Mouse (Mus musculus): ENCODE data around the gene Pex16. TPM values are rescaled to one million over a fixed set of nuclear protein-coding genes. Genes with fewer than 3 reads are reported as not detected.

Gene Pex16
- polyA plus RNA-seq, 1 experiment from 2014 or later, result 26.5 TPM

- Histone ChIP-seq H3K36me3 (peaks cover 90% of the 10 kb centered on the region), H3K4me2 (replicated peaks) (no peak overlapping the region), H3K4me1 (no peaks in the 10 kb centered on the region), H3K9me3 (no peaks in the 10 kb centered on the region), H3K27me3 (replicated peaks) (no peaks in the 10 kb centered on the region), H3K9ac (no peak overlapping the region), H3K27ac (no peak overlapping the region), H3K4me3 (no peak overlapping the region)
- no peak for ATAC-seq (ENCODE audit: low FRiP score, low read depth)
- WGBS, result 94% methylated on average over 10 of the region's 10 CpGs
These were observed 37.2 kb downstream of the Pex16 start for GRCm38 (mm10) chr2:92411705-92412104.

DNA sequence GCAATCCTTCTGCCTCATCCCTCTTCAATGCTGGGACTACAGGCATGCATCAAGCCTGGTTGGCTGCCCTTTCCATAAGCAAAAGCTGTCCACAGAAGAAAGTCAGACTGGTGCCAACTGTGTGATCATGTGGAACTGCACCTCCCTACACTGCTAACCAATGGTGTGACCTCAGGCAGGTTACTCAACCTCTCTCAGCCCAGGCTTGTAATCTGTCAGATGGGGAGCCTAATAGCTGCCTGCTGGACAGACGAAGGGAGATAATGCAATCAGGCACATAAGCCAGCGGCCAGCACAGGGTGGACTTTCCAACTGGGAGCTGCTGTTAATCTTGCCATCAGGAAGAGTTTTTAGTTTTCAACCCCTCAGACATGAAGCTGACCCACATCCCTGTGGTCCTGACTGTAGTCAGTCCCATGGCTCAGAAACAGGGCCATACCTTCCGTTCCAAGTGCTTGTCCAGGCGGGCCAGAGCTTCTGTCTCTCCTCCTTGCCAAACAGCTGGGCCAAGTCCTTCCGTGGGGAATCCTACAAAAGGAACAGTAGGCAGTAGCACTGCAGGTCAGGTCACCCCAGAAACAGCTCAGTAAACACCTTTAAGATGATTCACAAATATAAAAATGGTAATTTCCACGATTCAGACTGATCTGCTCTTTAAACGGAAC lies 47.4 kb downstream of the Pex16 start:
- Histone ChIP-seq H3K9me3 (no peaks in the 10 kb centered on the region), H3K27me3 (replicated peaks) (no peaks in the 10 kb centered on the region), H3K9ac (no peak overlapping the region), H3K4me3 (no peak overlapping the region), H3K4me1 (peaks cover 27% of the 10 kb centered on the region), H3K4me2 (replicated peaks) (no peak overlapping the region), H3K36me3 (peaks cover 72% of the 10 kb centered on the region), H3K27ac (no peak overlapping the region)
- no peak for ATAC-seq (ENCODE audit: low FRiP score, low read depth)
- 93% methylated on average over 7 of the region's 7 CpGs for WGBS

DNA sequence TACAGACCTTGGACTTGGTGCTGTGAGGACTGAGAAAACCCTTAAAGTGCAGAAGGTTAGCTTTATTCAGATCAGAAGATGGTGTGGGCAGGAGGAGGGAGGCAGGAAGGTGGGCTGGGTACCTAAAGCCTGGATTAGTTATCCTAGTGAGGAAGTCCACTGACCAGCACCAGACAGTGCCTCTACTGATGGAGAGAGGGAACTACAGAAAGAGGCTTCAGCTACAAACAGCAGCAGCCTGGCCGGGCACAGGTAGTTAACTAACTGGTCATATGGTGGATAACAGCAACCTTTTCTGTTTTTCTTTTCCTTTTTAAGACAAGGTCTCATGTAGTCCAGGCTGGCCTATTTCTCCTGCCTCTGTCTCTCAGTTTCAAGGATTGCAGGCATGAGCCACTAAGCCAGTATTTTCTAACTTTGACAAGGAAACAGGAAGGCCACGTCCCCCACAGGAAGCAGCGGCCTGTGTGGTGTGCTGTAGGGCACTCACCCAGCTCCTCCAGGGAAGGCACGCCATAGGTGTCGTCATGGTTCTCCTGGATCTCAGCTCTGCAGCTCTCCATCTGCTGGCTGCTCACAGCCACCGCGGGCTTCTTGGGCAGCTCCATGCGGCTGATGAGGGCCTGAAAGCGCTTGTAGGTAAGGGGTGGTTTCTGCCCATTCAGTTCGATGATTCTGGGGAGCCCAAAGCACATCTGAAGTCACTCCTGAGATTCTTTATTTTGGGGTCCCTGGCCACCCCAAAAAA lies 48.1 kb downstream of the Pex16 start:
- Histone ChIP-seq H3K36me3 (peaks cover 65% of the 10 kb centered on the region), H3K9me3 (no peaks in the 10 kb centered on the region), H3K27ac (no peak overlapping the region), H3K27me3 (replicated peaks) (no peaks in the 10 kb centered on the region), H3K9ac (no peak overlapping the region), H3K4me2 (replicated peaks) (no peak overlapping the region), H3K4me3 (no peak overlapping the region), H3K4me1 (peaks cover 27% of the 10 kb centered on the region)
- ATAC-seq (ENCODE audit: low FRiP score, low read depth), result no peak
- 82% methylated on average over 10 of the region's 10 CpGs for WGBS

DNA sequence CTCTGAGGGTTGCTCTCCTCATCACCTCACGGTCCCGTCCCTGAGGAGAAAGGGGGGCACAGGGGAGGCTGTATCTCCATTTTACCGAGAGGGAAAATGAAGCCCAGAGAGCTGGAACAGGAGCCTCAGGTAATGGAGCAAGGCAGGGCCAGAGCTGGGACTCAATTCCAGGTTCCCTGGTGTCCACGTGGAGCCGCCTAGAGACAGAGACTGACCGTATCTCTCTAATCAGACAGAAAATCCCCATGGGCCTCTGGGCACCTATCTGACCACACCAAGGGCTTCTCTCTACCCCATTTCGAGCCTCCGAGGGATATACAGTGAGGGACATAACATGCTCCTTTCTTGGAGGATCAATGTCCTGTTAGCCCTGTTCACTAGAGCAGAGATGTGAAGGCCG lies 48.7 kb downstream of the Pex16 start:
- H3K4me3 ChIP-seq, result no peak overlapping the region
- peaks cover 59% of the 10 kb centered on the region for H3K36me3 ChIP-seq
- 91% methylated on average over 9 of the region's 9 CpGs for WGBS
- peaks cover 33% of the 10 kb centered on the region for H3K4me1 ChIP-seq
- H3K9ac ChIP-seq, result no peak overlapping the region
- no peak overlapping the region for H3K4me2 ChIP-seq (replicated peaks)
- H3K9me3 ChIP-seq, result no peaks in the 10 kb centered on the region
- H3K27me3 ChIP-seq (replicated peaks), result no peaks in the 10 kb centered on the region
- no peak overlapping the region for H3K27ac ChIP-seq
- ATAC-seq (ENCODE audit: low FRiP score, low read depth), result no peak

DNA sequence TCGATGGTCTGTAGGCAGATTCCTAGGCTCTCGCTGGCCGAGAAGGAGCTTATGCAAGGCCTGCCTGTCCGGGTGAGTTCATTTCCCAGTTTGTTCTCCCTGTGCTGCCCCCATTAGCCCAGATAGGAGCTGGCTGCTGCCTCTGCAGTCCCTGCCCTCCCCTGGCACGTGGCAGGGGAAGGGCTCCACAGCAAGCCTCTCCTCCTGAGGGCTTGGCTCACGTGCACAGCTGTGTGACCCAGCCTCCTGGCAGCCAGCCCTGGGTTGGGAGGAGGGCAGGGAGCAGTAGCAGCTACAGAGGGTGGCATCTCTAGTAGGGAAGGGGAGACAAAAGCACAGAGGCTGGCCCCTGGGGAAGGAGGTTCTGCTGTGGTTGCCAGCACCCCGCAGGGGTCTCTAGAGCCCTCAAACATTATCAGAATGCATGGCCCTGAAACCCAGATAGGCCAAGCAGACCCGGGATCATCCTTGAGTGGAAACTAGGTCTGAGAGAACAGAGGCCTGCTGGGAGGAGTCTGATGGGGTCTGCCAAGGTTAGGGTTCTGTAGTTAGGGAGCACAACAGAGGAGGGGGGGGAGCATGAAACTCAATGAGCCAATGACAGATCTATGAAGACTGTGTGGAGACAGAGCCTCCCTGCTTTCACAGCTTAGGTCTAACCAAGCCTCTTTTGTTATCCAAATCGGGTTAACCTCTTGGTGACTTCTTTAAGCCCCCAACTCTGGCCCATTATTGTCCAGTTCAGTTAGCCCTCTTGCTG lies 49.4 kb downstream of the Pex16 start:
- ATAC-seq (ENCODE audit: low FRiP score, low read depth), result no peak
- WGBS, result 76% methylated on average over 9 of the region's 9 CpGs
- Histone ChIP-seq H3K4me1 (peaks cover 35% of the 10 kb centered on the region), H3K27ac (peak overlapping the region; percentile 39; the same call in 1 of the 2 replicates), H3K9ac (no peak overlapping the region), H3K9me3 (no peaks in the 10 kb centered on the region), H3K36me3 (peaks cover 52% of the 10 kb centered on the region), H3K4me3 (no peak overlapping the region), H3K27me3 (replicated peaks) (no peaks in the 10 kb centered on the region), H3K4me2 (replicated peaks) (no peak overlapping the region)

GRCm38 (mm10) chr2:92424462-92425308 lies 50.2 kb downstream of the Pex16 start:
- Histone ChIP-seq H3K9ac (peak overlapping the region; percentile 10; the same call in 1 of the 2 replicates), H3K4me2 (replicated peaks) (0 out of 2 replicates have a peak overlapping the region, but pooled peaks have one; percentile 15), H3K4me1 (peaks cover 35% of the 10 kb centered on the region)

DNA sequence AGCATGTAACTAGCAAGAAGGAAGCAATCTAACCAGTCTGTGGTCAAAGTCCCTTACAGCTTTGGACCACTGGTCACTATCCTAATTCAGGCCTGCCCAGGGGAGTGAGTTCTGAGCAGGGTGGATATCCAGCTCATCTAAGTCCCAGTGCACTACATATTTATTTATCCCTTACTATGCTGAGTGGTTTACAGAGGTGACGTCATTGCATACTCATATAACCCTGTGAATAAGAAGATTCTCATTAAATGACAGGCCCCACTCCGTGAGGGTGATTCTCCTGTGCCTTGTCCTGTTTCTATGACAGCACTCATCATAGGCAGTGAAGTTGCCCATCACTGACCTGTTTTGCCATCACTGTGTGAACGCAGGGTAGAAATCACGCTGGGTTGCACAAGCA lies 50.9 kb downstream of the Pex16 start:
- peak; percentile 14; the same call in 1 of the 2 replicates for ATAC-seq (ENCODE audit: low FRiP score, low read depth)
- H3K4me1 ChIP-seq, result peaks cover 35% of the 10 kb centered on the region

More at GRCm38 (mm10) chr2:92424462-92425308, 50.2 kb downstream of the Pex16 start:
- Histone ChIP-seq H3K36me3 (peaks cover 47% of the 10 kb centered on the region), H3K27ac (peak overlapping the region; percentile 39; the same call in 1 of the 2 replicates), H3K27me3 (replicated peaks) (no peaks in the 10 kb centered on the region), H3K9me3 (no peaks in the 10 kb centered on the region), H3K4me3 (no peak overlapping the region)
- 44% methylated on average over 9 of the region's 9 CpGs for WGBS
- ATAC-seq (ENCODE audit: low FRiP score, low read depth), result peak; percentile 70

GRCm38 (mm10) chr2:92426426-92426825 lies 52.0 kb downstream of the Pex16 start:
- Histone ChIP-seq H3K9ac (peak overlapping the region; percentile 9; the same call in 1 of the 2 replicates), H3K27ac (no peak overlapping the region), H3K4me1 (peaks cover 46% of the 10 kb centered on the region), H3K27me3 (replicated peaks) (no peaks in the 10 kb centered on the region), H3K4me3 (no peak overlapping the region), H3K36me3 (peaks cover 32% of the 10 kb centered on the region), H3K4me2 (replicated peaks) (no peak overlapping the region), H3K9me3 (no peaks in the 10 kb centered on the region)
- whole genome bisulfite sequencing, result 91% methylated on average over 3 of the region's 3 CpGs
- ATAC-seq (ENCODE audit: low FRiP score, low read depth), result no peak

More for the DNA sequence above, 50.9 kb downstream of the Pex16 start:
- no peak overlapping the region for H3K4me3 ChIP-seq
- no peaks in the 10 kb centered on the region for H3K27me3 ChIP-seq (replicated peaks)
- WGBS, result 79% methylated on average over 4 of the region's 4 CpGs
- peaks cover 41% of the 10 kb centered on the region for H3K36me3 ChIP-seq
- H3K9me3 ChIP-seq, result no peaks in the 10 kb centered on the region
- 0 out of 2 replicates have a peak overlapping the region, but pooled peaks have one; percentile 39 for H3K27ac ChIP-seq
- 0 out of 2 replicates have a peak overlapping the region, but pooled peaks have one; percentile 15 for H3K4me2 ChIP-seq (replicated peaks)
- H3K9ac ChIP-seq, result no peak overlapping the region

GRCm38 (mm10) chr2:92427882-92428281 lies 53.4 kb downstream of the Pex16 start:
- Histone ChIP-seq H3K4me3 (no peak overlapping the region), H3K4me1 (peaks cover 60% of the 10 kb centered on the region), H3K9me3 (no peaks in the 10 kb centered on the region), H3K27ac (no peak overlapping the region), H3K4me2 (replicated peaks) (no peak overlapping the region), H3K36me3 (peaks cover 18% of the 10 kb centered on the region), H3K9ac (no peak overlapping the region), H3K27me3 (replicated peaks) (no peaks in the 10 kb centered on the region)
- no peak for ATAC-seq (ENCODE audit: low FRiP score, low read depth)
- WGBS, result 77% methylated on average over 6 of the region's 6 CpGs

- H3K27me3 ChIP-seq (replicated peaks), result peaks cover 2% of the 10 kb centered on the region
- no peak overlapping the region for H3K4me2 ChIP-seq (replicated peaks)
- H3K4me3 ChIP-seq, result no peak overlapping the region
- no peaks in the 10 kb centered on the region for H3K9me3 ChIP-seq
- ATAC-seq (ENCODE audit: low FRiP score, low read depth), result no peak
- H3K4me1 ChIP-seq, result peaks cover 47% of the 10 kb centered on the region
- WGBS, result 89% methylated on average over 2 of the region's 2 CpGs
- no peak overlapping the region for H3K27ac ChIP-seq
- H3K36me3 ChIP-seq, result peaks cover 3% of the 10 kb centered on the region; the same call in 1 of the 2 replicates
- no peak overlapping the region for H3K9ac ChIP-seq
These were observed 55.6 kb downstream of the Pex16 start for GRCm38 (mm10) chr2:92430089-92430488.

All from neural tube, embryonic 12.5 days (tissue).